Mouse (Mus musculus) MEL (cell line): ENCODE measurements at regions not wholly inside any gene's neighbourhood (a gene's known extent, or its start where the extent isn't known, plus 50 kb on each side); places are given as distances from the start of the nearest gene placed in this dataset.

Source experiments
- CTCF ChIP-seq, 3 experiments: IDR thresholded peaks in 2 of 3; conservative IDR thresholded peaks in 1 of 3; 2 replicates each; pipeline ENCODE4 v1.5.1; 2011 to 2012; ENCODE audit warnings: low read length in 3 of 3, low read depth in 2 of 3, mild to moderate bottlenecking in 2 of 3, improper control_type of control experiment in 1 of 3, inconsistent platforms in 1 of 3, mixed read lengths in 1 of 3, moderate library complexity in 1 of 3; ENCODE audit not compliant: control insufficient read depth in 1 of 3, insufficient read depth in 1 of 3, poor library complexity in 1 of 3, severe bottlenecking in 1 of 3
- EP300 ChIP-seq, 2 experiments: IDR thresholded peaks; 2 replicates each; pipeline ENCODE4 v1.6.1; 2011; ENCODE audit warnings: improper control_type of control experiment in 2 of 2, low read length in 2 of 2, low read depth in 1 of 2, mild to moderate bottlenecking in 1 of 2
- KAT2A ChIP-seq: conservative IDR thresholded peaks from 2 replicates; pipeline ENCODE4 v1.6.1; 2012; ENCODE audit warnings: low read depth, low read length, improper control_type of control experiment, inconsistent platforms
- MAZ ChIP-seq: IDR thresholded peaks from 2 replicates; pipeline ENCODE4 v1.6.1; 2012; ENCODE audit warnings: low read depth, mild to moderate bottlenecking, inconsistent platforms, low read length, improper control_type of control experiment
- POLR2A ChIP-seq, 2 experiments: IDR thresholded peaks; 2 replicates each; pipeline ENCODE4 v1.6.1; 2011 to 2012; ENCODE audit warnings: low read length in 2 of 2, mild to moderate bottlenecking in 2 of 2, control low read depth in 1 of 2, improper control_type of control experiment in 1 of 2, low read depth in 1 of 2, moderate library complexity in 1 of 2; ENCODE audit not compliant: control insufficient read depth in 1 of 2, insufficient read depth in 1 of 2, poor library complexity in 1 of 2
- TAL1 ChIP-seq: IDR thresholded peaks from 2 replicates; pipeline ENCODE4 v1.6.1; 2012; ENCODE audit warnings: mild to moderate bottlenecking, inconsistent platforms, low read length, moderate library complexity, mixed read lengths
- TCF12 ChIP-seq: IDR thresholded peaks from 2 replicates; pipeline ENCODE4 v1.6.1; 2014; ENCODE audit warnings: low read depth, mild to moderate bottlenecking, inconsistent platforms, low read length, improper control_type of control experiment, moderate library complexity
- USF1 ChIP-seq: IDR thresholded peaks from 2 replicates; pipeline ENCODE4 v1.6.1; 2014; ENCODE audit warnings: low read depth, mild to moderate bottlenecking, inconsistent platforms, low read length, improper control_type of control experiment, moderate library complexity
- USF2 ChIP-seq, 2 experiments: IDR thresholded peaks; 2 replicates each; pipeline ENCODE4 v1.6.1; 2011 to 2012; ENCODE audit warnings: improper control_type of control experiment in 2 of 2, low read length in 2 of 2, borderline replicate concordance in 1 of 2, inconsistent platforms in 1 of 2, low read depth in 1 of 2, mild to moderate bottlenecking in 1 of 2; ENCODE audit not compliant: insufficient read depth in 1 of 2
- ZMIZ1 ChIP-seq: IDR thresholded peaks from 2 replicates; pipeline ENCODE4 v1.6.1; 2012; ENCODE audit warnings: low read depth, mild to moderate bottlenecking, inconsistent platforms, low read length, improper control_type of control experiment, moderate library complexity
- ZNF384 ChIP-seq: IDR thresholded peaks from 2 replicates; pipeline ENCODE4 v1.6.1; 2012; ENCODE audit warnings: low read depth, mild to moderate bottlenecking, inconsistent platforms, low read length, improper control_type of control experiment

- TF ChIP-seq TCF12 (no peak), POLR2A (IDR thresholded peaks at IDR 0.05; ENCODE audit: control insufficient read depth in 1 of 2, insufficient read depth in 1 of 2, low read depth in 1 of 2, low read length in 2 of 2, poor library complexity in 1 of 2) (no peak), USF2 (IDR thresholded peaks at IDR 0.05; ENCODE audit: borderline replicate concordance in 1 of 2, insufficient read depth in 1 of 2, low read depth in 1 of 2, low read length in 2 of 2) (no peak), MAZ (no peak), USF1 (no peak), ZNF384 (no peak), ZMIZ1 (no peak), KAT2A (no peak), EP300 (IDR thresholded peaks at IDR 0.05; ENCODE audit: low read depth in 1 of 2, low read length in 2 of 2) (no peak), TAL1 (no peak), CTCF (IDR thresholded peaks at IDR 0.05 in 2 of 3, conservative IDR thresholded peaks at IDR 0.05 in 1 of 3; ENCODE audit: control insufficient read depth in 1 of 3, insufficient read depth in 1 of 3, low read depth in 2 of 3, low read length in 3 of 3, poor library complexity in 1 of 3, severe bottlenecking in 1 of 3) (no peak)
Measured at GRCm38 (mm10) chr13:119358696-119359095, 69.7 kb upstream of the Paip1 start.
